8 mouse cellular contexts compared by ENCODE assay signal in the genomic region with DNA sequence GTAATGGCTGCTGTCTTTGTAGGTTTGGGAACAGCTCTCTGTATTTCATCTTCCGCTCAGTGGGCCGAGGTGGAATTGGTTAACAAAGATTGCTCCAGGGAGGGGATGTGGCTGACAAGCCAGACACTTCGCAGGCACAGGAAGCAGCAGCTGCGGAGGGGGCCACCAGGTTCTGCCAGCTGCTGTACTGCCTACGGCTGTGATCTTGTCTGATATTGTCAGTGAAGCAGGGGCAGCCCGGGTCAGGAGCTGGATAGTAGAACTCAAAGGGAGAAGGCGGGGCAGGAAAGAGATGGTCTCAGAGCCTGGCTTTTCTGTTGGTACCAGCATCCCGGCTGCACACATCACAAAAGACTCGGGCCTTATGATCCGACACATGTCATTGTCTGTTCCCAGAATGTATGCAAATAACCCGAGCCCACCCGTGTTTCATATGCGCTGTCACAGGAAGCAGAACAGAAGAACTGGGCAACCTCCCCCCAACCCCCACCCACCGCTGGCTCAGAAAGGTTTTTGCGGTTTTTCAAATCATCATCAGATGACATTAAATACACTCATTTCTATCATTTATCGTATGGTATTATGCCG. TPM values are rescaled to one million over a fixed set of nuclear protein-coding genes. Genes with fewer than 3 reads are reported as not detected.
DNase-seq lines count a peak whose midpoint lies in the region; ATAC-seq lines count a peak whose summit lies in the region.

No protein-coding gene starts in this region.

- no peaks in the 10 kb centered on the region for H3K9me3 ChIP-seq in hindbrain, embryonic 15.5 days
- H3K9me3 ChIP-seq in kidney, embryonic 16.5 days (ENCODE audit: low read length) = no peaks in the 10 kb centered on the region

- no peaks in the 10 kb centered on the region for H3K36me3 ChIP-seq in hindbrain, embryonic 15.5 days
- no peaks in the 10 kb centered on the region for H3K36me3 ChIP-seq in kidney, embryonic 16.5 days (ENCODE audit: insufficient read depth, low read length)

- DNase-seq in adrenal gland, postnatal 14 days = peak; percentile 65
- DNase-seq in adrenal gland, postnatal 4 days (ENCODE audit: low spot score in 2 of 2) = no peak
- peak; percentile 67 to 82 for DNase-seq in right cerebral cortex, postnatal 10 days (ENCODE audit: low spot score in 2 of 2)
- no peak for DNase-seq in right cerebral cortex, postnatal 4 days
- DNase-seq in naive thymus-derived CD4-positive, alpha-beta T cell, adult 2 months (ENCODE audit: low read depth) = peak; percentile 79
- DNase-seq in thymus, postnatal 4 days = peak; percentile 86

- WGBS in hindbrain, embryonic 15.5 days = 13% methylated on average over 17 of the region's 17 CpGs
- 47% methylated on average over 17 of the region's 17 CpGs for WGBS in kidney, embryonic 16.5 days

- H3K4me2 ChIP-seq in hindbrain, embryonic 15.5 days = peak overlapping the region; percentile 23
- no peak overlapping the region for H3K4me2 ChIP-seq in kidney, embryonic 16.5 days (replicated peaks; ENCODE audit: low read depth, low read length)

- ATAC-seq in hindbrain, embryonic 15.5 days (ENCODE audit: low FRiP score, low read depth) = peak; percentile 53; the same call in 1 of the 2 replicates
- ATAC-seq in kidney, embryonic 16.5 days (ENCODE audit: low FRiP score, low TSS enrichment) = no peak

- H3K27ac ChIP-seq in hindbrain, embryonic 15.5 days (replicated peaks) = peak overlapping the region; percentile 74
- H3K27ac ChIP-seq in kidney, embryonic 16.5 days (ENCODE audit: low read length) = no peak overlapping the region

- no peak overlapping the region for H3K4me3 ChIP-seq in hindbrain, embryonic 15.5 days
- H3K4me3 ChIP-seq in kidney, embryonic 16.5 days (ENCODE audit: low read length) = no peak overlapping the region

- peaks cover 53% of the 10 kb centered on the region for H3K4me1 ChIP-seq in hindbrain, embryonic 15.5 days (replicated peaks)
- no peaks in the 10 kb centered on the region for H3K4me1 ChIP-seq in kidney, embryonic 16.5 days (ENCODE audit: insufficient read depth, low read length)

- 0 out of 2 replicates have a peak overlapping the region, but pooled peaks have one; percentile 8 for H3K9ac ChIP-seq in hindbrain, embryonic 15.5 days
- H3K9ac ChIP-seq in kidney, embryonic 16.5 days (replicated peaks; ENCODE audit: low read length) = no peak overlapping the region

- H3K27me3 ChIP-seq in hindbrain, embryonic 15.5 days = 0 out of 2 replicates have a peak, but pooled peaks cover 4% of the 10 kb centered on the region
- H3K27me3 ChIP-seq in kidney, embryonic 16.5 days (ENCODE audit: insufficient read depth, low read length) = 0 out of 2 replicates have a peak, but pooled peaks cover 3% of the 10 kb centered on the region

RNA-seq across cellular contexts. Expression of a gene that starts 6.4 kb away (rescaled TPM):
- 3.7 and 21.3 TPM in 2 replicates for total RNA-seq in adrenal gland, postnatal 14 days (2021)
- total RNA-seq in adrenal gland, postnatal 4 days (2021) = 10 to 100 TPM in 1 of 2 experiments, 1 to 10 TPM in 1; 9.1 to 16.9 TPM
- polyA plus RNA-seq in hindbrain, embryonic 15.5 days (2015; fragmentation: Nextera tagmentation; extraction: Ambion mirVana) = 5.1 and 5.6 TPM in 2 replicates
- polyA plus RNA-seq in kidney, embryonic 16.5 days (2015; fragmentation: Nextera tagmentation; extraction: Ambion mirVana) = 14.7 and 16.0 TPM in 2 replicates

RNA-seq across cellular contexts. Expression of a gene that starts 43.1 kb away (rescaled TPM):
- total RNA-seq in adrenal gland, postnatal 14 days (2021) = 3.5 and 3.8 TPM in 2 replicates
- total RNA-seq in adrenal gland, postnatal 4 days (2021) = 1 to 10 TPM; 3.9 to 6.0 TPM
- 123 and 151 TPM in 2 replicates for polyA plus RNA-seq in hindbrain, embryonic 15.5 days (2015; fragmentation: Nextera tagmentation; extraction: Ambion mirVana)
- polyA plus RNA-seq in kidney, embryonic 16.5 days (2015; fragmentation: Nextera tagmentation; extraction: Ambion mirVana) = 0.19 and 0.27 TPM in 2 replicates

Comparison
In these comparisons a context has a peak if more than half of its experiments do, and no peak if none do; other contexts are left out.
1. DNase-seq: peak in adrenal gland, postnatal 14 days (single experiment), right cerebral cortex, postnatal 10 days (2 of 2), naive thymus-derived CD4-positive, alpha-beta T cell, adult 2 months (single experiment) and thymus, postnatal 4 days (single experiment); none in adrenal gland, postnatal 4 days (0 of 2) and right cerebral cortex, postnatal 4 days (single experiment).